Mouse (Mus musculus): ENCODE results near the gene Oxnad1.

Gene Oxnad1

DNA sequence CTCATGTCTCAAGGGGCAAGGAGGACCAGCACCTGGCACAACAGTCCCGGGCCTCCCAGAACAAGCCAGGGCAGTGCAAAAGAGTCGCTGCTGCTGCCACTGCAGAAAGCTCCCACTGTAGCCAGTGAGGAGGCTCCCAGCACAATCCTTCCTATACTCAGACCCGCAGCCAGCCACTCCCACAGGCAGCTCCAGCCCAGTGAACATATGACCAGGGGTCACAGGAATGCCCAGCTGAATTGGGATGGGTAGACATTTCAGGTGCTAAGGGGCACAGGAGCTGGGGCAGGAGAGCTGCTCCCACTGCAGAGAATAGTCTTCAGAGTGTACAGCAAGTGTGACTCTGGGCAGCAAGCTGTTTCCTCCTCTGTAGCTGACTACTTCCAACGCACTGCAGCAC lies 60.2 kb downstream of the Oxnad1 start:
- no peak for DNase-seq (ENCODE audit: low spot score)

GRCm38 (mm10) chr14:32145809-32146511 lies 60.8 kb downstream of the Oxnad1 start:
- no peak for DNase-seq (ENCODE audit: low spot score)

- no peak for DNase-seq (ENCODE audit: low spot score)
These were observed 61.4 kb downstream of the Oxnad1 start for GRCm38 (mm10) chr14:32146578-32146977.

- DNase-seq (ENCODE audit: low spot score): no peak
These were observed 65.7 kb downstream of the Oxnad1 start for GRCm38 (mm10) chr14:32150872-32151271.

DNA sequence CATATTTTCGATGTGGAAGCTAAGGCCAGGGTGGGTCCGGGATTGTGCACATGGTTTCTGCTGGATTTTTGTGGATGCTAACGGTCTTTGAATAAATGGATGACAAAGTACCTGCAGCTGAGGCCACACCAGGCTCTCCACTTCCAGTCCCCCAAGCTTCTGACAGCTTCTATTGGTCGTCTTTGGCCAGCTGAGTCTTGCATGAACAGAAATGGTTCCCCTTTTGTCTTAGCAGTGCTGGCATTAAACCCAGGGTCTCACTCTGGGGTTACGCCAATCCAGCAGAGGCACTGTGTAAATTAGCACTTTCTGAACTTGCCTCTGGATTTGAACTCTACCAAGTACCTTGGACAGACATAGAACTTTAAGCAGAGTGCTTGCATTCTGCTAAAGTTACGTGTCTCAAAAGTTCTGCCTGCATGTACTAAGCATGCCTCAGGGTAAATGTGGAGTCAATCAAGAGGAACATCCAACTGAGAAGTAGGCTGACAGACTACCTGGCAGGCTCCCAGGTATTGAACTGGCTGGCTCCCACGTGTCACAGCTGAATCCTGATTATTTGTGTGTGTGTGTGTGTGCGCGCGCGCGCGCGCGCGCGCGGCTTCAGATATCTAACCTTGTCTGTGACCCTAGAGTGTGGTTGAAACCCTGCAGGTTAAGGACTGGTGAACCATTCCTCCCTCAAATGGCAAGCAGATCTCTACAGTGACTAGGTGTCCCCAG lies 67.2 kb downstream of the Oxnad1 start:
- no peak for DNase-seq (ENCODE audit: low spot score)

Data from urinary bladder, postnatal 10 days (tissue).